Mouse (Mus musculus) small intestine, adult 2 months (tissue): Measurements from ENCODE around the gene Asic1. TPM values are rescaled to one million over a fixed set of nuclear protein-coding genes. Genes with fewer than 3 reads are reported as not detected.

Experiments used
- H3K27ac ChIP-seq: fragments of 200-500 bp; 2 replicates; pipeline ENCODE4 v1.5.1; 2012; ENCODE audit warnings: low read depth, low read length, control low read depth, inconsistent platforms; ENCODE audit not compliant: insufficient read depth
- H3K27me3 ChIP-seq: fragments of 200-500 bp; 2 replicates; pipeline ENCODE4 v1.6.1; 2012; ENCODE audit warnings: mild to moderate bottlenecking, moderate library complexity, low read length, inconsistent platforms; ENCODE audit not compliant: control insufficient read depth, insufficient read depth
- H3K36me3 ChIP-seq: fragments of 200-500 bp; 2 replicates; pipeline ENCODE4 v1.6.1; 2012; ENCODE audit warnings: mild to moderate bottlenecking, low read length, control low read depth, inconsistent platforms; ENCODE audit not compliant: control insufficient read depth, insufficient read depth
- H3K4me1 ChIP-seq: fragments of 200-500 bp; 2 replicates; pipeline ENCODE4 v1.6.1; 2012; ENCODE audit warnings: low read length, inconsistent platforms, mixed read lengths; ENCODE audit not compliant: control insufficient read depth, insufficient read depth, insufficient read length
- H3K4me3 ChIP-seq: fragments of 200-500 bp; 2 replicates; pipeline ENCODE4 v1.5.1; 2012; ENCODE audit warnings: low read depth, mild to moderate bottlenecking, control low read depth, inconsistent platforms, low read length, moderate library complexity
- CTCF ChIP-seq: fragments of 200-500 bp; IDR thresholded peaks from 2 replicates; pipeline ENCODE4 v1.5.1; 2012; ENCODE audit warnings: low read depth, mild to moderate bottlenecking, control low read depth, inconsistent platforms, low read length, moderate library complexity, mixed read lengths; ENCODE audit not compliant: insufficient replicate concordance, insufficient read length; ENCODE audit errors: extremely low read depth
- POLR2A ChIP-seq: fragments of 200-500 bp; IDR thresholded peaks from 2 replicates; pipeline ENCODE4 v1.6.1; 2012; ENCODE audit warnings: low read depth, mild to moderate bottlenecking, control low read depth, inconsistent platforms, low read length, moderate library complexity
- WGBS: fragments of 180-500 bp; shearing (Covaris S2); methylation state at CpG from one replicate; pipeline ENCODE4 v1.1.7; 2018; 5-methylcytosine and 5-hydroxymethylcytosine counted together
- polyA plus RNA-seq: library from polyadenylated mRNA; depleted of rRNA; stranded (reverse); fragments of >200 nt; gene quantifications from 2 replicates; pipeline ENCODE4 v1.2.3, GENCODE M21; 2012

Asic1 gene
- polyA plus RNA-seq, 1 experiment = 0.70 TPM

DNA sequence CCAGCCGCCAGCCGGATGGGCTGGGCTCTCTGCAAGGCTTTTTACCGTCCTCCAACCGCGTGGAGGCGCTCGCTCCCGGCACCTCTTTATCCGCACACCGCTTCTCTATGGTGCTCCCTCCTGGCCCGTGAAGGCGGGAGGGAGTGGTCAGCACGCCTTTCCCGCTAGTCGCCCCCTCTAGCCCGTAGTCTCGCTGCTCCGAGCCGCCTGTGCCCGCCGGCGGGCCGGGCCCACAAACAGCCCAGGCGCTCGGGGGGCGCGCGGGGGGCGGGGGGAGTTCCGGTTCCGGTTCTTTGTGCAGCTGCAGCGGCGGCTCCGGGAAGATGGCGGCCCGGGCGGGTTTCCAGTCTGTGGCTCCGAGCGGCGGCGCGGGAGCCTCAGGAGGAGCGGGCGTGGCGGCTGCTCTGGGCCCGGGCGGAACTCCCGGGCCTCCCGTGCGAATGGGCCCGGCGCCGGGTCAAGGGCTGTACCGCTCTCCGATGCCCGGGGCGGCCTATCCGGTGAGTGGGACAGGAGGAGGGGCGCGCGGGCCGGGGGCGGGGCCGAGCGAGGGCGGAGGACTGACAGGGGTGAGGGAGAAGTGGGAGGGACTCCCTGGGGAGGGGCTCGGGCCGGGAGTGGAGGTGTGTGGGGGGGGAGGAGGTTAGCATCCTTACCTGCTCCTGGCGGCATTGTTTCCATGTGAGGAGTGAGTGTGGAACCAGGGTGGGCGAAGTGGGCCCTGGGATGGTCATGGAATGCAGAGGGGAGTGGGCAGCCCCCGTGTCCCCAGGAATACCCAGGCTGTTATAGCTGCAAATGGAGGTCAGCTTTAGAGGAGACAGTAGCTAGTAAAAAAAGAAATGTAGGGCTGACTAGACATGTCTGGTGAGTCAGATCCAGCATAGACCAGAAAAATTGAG lies 32.1 kb downstream of the Asic1 start, which contains the start of gene Smarcd1:
Gene Smarcd1 (plus strand): TSS at position 131 of the 902 bp plus-strand sequence.
- peak within 1 kb of the TSS; percentile 97 for H3K27ac ChIP-seq
- H3K36me3 ChIP-seq = peaks cover 12% of the 10 kb centered on the region
- H3K27me3 ChIP-seq = no peaks in the 10 kb centered on the region
- peaks cover 34% of the 10 kb centered on the region for H3K4me1 ChIP-seq
- whole genome bisulfite sequencing = 1% methylated on average over 70 of the region's 71 CpGs
- peak within 1 kb of the TSS; percentile 93 for H3K4me3 ChIP-seq
- TF ChIP-seq CTCF (peak; percentile 92), POLR2A (no peak; the same call in 1 of the 2 replicates)

- Histone ChIP-seq H3K36me3 (peaks cover 19% of the 10 kb centered on the region), H3K27ac (0 out of 2 replicates have a peak overlapping the region, but pooled peaks have one; percentile 14), H3K27me3 (no peaks in the 10 kb centered on the region), H3K4me3 (no peak overlapping the region), H3K4me1 (peaks cover 34% of the 10 kb centered on the region)
- TF ChIP-seq POLR2A (no peak), CTCF (no peak)
- 81% methylated on average over 9 of the region's 9 CpGs for WGBS
Observed at GRCm38 (mm10) chr15:99703104-99703503, 32.9 kb downstream of the Asic1 start.

GRCm38 (mm10) chr15:99703676-99704040 lies 33.5 kb downstream of the Asic1 start:
- H3K36me3 ChIP-seq = peaks cover 21% of the 10 kb centered on the region
- no peak for TF ChIP-seq CTCF
- TF ChIP-seq POLR2A = no peak
- peak overlapping the region; percentile 14; the same call in 1 of the 2 replicates for H3K27ac ChIP-seq
- H3K4me3 ChIP-seq = no peak overlapping the region
- peaks cover 30% of the 10 kb centered on the region for H3K4me1 ChIP-seq
- no peaks in the 10 kb centered on the region for H3K27me3 ChIP-seq
- 72% methylated on average over 5 of the region's 5 CpGs for WGBS

- Histone ChIP-seq H3K4me1 (peaks cover 27% of the 10 kb centered on the region), H3K27ac (peak overlapping the region; percentile 62), H3K36me3 (peaks cover 26% of the 10 kb centered on the region), H3K4me3 (peak overlapping the region; percentile 42), H3K27me3 (no peaks in the 10 kb centered on the region)
- 27% methylated on average over 23 of the region's 23 CpGs for WGBS
- TF ChIP-seq POLR2A (no peak), CTCF (no peak)
Observed at GRCm38 (mm10) chr15:99704041-99704681, 34.0 kb downstream of the Asic1 start.

DNA sequence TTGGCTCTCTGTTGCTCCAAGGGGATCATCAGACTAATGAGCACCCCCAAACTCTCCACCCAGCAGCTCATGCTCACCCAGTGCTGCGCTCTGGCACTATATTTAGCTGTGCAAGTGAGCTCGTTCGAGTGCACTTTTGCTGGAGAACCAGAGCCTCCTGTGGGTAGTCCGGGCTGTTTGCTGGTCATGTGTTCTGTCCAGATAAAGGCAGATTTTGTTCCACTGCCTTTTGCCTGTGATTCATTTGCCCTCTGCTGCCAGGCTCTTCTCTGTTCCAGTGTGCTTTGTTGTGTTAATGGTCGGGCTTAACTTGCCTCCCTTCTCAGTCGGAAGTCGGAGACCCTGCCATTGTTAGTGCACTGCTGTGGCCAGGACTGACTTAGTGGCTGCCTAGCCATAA lies 34.7 kb downstream of the Asic1 start:
- peak overlapping the region; percentile 62; the same call in 1 of the 2 replicates for H3K27ac ChIP-seq

DNA sequence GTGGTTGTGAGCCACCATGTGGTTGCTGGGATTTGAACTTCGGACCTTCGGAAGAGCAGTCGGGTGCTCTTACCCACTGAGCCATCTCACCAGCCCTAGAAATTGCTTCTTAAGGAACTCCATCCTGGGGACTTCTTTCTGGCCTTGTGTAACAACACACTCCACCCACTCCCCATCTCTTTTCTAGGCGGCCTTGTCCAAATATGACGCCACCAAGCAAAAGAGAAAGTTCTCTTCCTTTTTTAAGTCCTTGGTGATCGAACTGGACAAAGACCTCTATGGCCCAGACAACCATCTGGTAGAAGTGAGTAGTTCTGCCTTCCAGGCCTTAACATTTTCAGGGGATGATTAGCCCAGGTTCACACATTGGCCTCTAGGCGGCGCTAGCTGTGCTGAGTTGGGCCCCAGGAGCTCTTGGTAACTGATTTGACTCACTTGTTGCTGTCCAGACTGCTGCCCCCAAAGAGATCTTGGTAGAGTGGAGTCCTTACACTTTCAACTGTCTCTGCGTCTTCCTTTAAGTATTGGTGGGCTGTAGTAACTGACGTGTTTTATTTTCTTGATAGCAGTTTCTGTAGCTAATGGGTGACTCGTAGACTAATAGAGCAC lies 35.4 kb downstream of the Asic1 start, which contains the start of gene Gm17349:
Gene Gm17349 (minus strand): TSS at position 51 of the 609 bp plus-strand sequence.
- WGBS = 67% methylated on average over 11 of the region's 11 CpGs
- H3K27me3 ChIP-seq = no peaks in the 10 kb centered on the region
- H3K27ac ChIP-seq = peak within 1 kb of the TSS; percentile 62; the same call in 1 of the 2 replicates
- H3K4me1 ChIP-seq = peaks cover 21% of the 10 kb centered on the region
- TF ChIP-seq POLR2A (no peak), CTCF (peak; percentile 78; the same call in 1 of the 2 replicates)
- H3K36me3 ChIP-seq = peaks cover 39% of the 10 kb centered on the region
- peak within 1 kb of the TSS; percentile 42 for H3K4me3 ChIP-seq

More for the DNA sequence above, 34.7 kb downstream of the Asic1 start:
- Histone ChIP-seq H3K27me3 (no peaks in the 10 kb centered on the region), H3K36me3 (peaks cover 33% of the 10 kb centered on the region), H3K4me3 (no peak overlapping the region), H3K4me1 (peaks cover 21% of the 10 kb centered on the region)
- 79% methylated on average over 7 of the region's 7 CpGs for WGBS
- no peak for TF ChIP-seq CTCF
- no peak for TF ChIP-seq POLR2A

DNA sequence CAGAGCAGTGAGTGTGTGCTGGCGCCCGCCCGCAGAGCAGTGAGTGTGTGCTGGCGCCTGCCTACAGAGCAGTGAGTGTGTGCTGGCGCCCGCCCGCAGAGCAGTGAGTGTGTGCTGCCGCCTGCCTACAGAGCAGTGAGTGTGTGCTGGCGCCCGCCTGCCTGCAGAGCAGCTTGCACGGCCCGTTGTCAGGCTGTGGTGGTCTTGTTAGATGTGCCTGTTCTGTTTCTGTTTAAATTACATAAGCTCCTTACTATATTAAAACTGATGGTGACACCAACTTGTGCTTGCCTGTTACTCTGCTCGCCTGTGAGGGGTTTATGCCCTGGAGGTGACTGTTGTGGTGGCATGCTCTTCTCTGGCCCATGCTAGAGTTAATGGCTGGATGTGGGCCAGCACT lies 38.0 kb downstream of the Asic1 start:
- Histone ChIP-seq H3K27ac (no peak overlapping the region), H3K27me3 (no peaks in the 10 kb centered on the region), H3K4me1 (peaks cover 9% of the 10 kb centered on the region), H3K36me3 (peaks cover 63% of the 10 kb centered on the region), H3K4me3 (no peak overlapping the region)
- WGBS = 97% methylated on average over 13 of the region's 13 CpGs
- TF ChIP-seq CTCF (no peak), POLR2A (no peak)
